Mouse (Mus musculus) cerebellum, adult 2 months (tissue): Measurements from ENCODE around the gene Adamts17.

Source experiments
- CTCF ChIP-seq: fragments of 200-500 bp; IDR thresholded peaks from 2 replicates; pipeline ENCODE4 v1.5.1; 2011; ENCODE audit warnings: low read depth, mild to moderate bottlenecking, control low read depth, low read length, moderate library complexity, borderline replicate concordance; ENCODE audit not compliant: insufficient read depth
- POLR2A ChIP-seq: fragments of 200-500 bp; IDR thresholded peaks from 2 replicates; pipeline ENCODE4 v1.6.1; 2011; ENCODE audit warnings: low read length, control low read depth, borderline replicate concordance; ENCODE audit not compliant: insufficient read depth

GRCm38 (mm10) chr7:67037726-67038520 lies 198.4 kb downstream of the Adamts17 start:
- TF ChIP-seq CTCF (no peak), POLR2A (no peak)
